Mouse (Mus musculus): ENCODE measurements at regions not wholly inside any gene's neighbourhood (a gene's known extent, or its start where the extent isn't known, plus 50 kb on each side); places are given as distances from the start of the nearest gene placed in this dataset.

DNA sequence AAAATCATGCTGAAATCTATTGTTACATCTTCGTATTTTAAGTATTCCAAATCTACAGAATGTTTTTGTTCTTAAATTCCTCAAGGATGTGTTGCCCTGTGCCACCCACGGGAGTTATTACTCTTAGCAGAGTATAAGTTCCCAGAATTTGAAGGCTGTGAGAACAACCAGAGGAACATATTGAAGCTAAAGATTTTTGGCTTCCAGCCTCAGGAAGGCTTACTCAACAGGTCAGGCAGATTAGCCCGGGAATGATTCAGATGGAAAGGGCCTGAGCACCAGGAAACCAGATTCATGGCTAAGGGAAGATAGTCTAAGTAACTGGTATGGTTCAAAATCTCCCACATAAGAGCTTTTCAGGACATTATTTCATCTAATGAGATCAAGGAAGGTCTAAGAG is 145.4 kb downstream of the Gm9733 start:
- no peak for DNase-seq
- intact Hi-C loops (cut with DNase I) = no loop called here

DNA sequence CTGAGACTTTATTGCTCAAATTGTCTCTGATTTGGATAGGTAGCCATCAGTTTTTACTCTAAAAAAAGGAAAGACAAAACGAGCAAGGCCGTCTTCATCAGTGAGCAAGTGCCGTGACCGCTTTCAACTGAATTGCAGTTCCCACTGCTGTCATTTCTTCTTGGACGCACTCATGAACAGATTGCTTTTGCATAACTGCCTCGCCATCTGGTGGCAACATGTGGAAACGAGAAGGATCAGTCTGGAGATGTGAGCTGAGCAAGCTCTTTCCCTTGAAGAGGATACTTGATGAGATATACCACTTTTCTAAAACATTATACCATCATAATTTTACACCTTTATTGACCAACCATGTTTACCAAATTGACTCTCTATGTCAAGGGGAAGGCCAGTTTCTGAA is 137.7 kb downstream of the Gm9733 start:
- intact Hi-C loops (cut with DNase I) = loop anchor here (1.0 to 2.0 kb wide), 2 partner anchors 320 to 516 kb away; no protein-coding TSS in a partner anchor
- DNase-seq = peak; percentile 27 to 30

DNA sequence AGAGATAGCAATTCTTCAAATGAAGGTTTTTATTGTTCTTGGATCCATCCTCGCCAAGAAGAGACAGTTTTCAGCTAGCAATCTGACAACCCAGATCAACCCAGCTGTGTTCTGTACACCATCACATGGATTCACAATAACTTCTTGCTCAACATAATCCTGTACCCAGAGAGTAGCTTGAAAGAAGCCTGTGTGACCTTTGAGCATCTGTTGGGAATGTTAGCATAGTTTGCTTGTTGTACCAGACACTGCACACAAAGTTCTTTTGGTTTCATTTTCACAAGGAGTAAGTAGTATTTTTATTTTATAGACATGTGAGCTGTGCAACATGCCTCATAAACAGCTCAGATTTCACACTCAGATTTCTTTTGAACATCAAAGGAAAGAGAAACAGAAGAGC is 136.0 kb downstream of the Gm9733 start:
- intact Hi-C loops (cut with DNase I) = loop anchor here (5.0 kb wide), 1 partner anchor 309 kb away; the partner anchor contains the start of gene Car2
- DNase-seq = no peak

DNA sequence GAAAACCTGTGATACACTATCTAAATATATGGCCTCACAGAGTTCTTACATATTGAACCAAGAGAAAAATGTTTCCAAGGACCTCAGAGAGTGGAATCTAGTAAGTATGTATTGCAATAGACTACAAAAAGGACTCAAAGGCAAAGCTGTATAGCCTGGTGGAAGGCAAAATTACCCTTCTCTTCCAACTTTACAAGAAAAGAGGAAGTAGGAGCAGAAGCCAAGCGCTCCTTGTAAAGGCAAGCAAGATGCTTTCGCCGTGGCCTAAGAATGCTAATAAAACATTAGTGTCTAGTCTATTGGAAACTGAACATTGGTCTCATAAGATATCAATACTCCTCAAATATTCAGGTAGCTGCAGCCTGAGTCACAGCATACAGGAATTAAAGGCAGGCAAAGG is 134.0 kb downstream of the Gm9733 start:
- intact Hi-C loops (cut with DNase I) = loop anchor here (5.0 kb wide), 1 partner anchor 311 kb away; the partner anchor contains the start of gene Car2
- DNase-seq = no peak

DNA sequence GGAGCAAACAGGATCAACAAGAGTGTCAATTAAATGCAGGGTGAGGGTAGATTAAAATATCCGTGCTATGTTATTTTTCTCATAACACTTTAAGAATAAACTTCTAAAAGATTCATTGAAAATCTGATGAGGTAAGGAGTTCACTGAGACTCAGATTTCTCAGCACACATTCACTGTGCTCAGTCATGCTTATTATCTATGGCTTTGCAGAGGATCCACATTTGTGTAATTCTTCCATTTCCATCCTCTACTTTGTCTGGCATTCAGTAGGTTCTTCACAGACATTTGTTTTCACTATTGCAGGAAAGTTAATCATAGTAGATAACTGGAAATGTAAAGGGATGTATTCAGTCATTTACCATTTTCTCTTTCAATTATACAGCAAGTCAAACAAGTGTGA is 131.8 kb downstream of the Gm9733 start:
- no peak for DNase-seq
- intact Hi-C loops (cut with DNase I) = no loop called here

DNA sequence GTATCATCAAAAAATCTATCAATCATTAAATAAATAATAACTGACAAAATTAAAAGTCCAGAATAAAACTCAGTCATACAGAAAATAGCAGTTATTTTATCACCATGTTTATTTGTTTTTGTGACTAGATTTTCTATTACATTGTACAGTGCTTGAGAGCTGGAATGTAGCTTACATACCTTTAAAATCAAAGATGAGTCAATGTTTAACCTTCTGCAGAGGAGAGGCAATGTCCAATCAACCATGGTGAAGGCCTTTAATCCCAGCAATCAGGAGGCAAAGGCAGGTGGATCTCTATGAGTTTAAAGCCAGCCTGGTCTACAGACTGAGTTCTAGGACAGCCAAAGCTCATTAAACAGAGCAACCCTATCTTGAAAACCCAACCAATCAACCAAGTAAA is 131.1 kb downstream of the Gm9733 start:
- DNase-seq = no peak
- intact Hi-C loops (cut with DNase I) = no loop called here

DNA sequence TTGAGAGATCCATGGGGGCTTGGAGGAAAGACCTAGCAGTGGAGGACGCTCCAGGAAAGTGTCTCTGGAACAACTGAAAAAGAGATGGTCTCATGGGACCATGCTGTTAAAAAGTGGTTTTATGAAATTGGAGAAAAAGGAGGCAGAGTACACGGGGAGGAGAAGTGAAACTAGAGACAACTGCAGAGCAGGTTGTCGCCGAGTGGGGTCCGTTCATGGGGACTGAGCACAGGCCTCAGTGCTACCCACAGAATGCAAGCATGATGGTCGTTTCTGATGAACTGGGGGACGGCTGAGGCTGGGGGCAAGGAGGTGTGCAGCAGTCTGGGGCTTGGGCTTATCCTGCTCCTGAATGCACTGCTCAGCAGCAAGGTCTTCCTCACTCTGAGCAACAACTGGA is 129.3 kb downstream of the Gm9733 start:
- no peak for DNase-seq
- intact Hi-C loops (cut with DNase I) = no loop called here

DNA sequence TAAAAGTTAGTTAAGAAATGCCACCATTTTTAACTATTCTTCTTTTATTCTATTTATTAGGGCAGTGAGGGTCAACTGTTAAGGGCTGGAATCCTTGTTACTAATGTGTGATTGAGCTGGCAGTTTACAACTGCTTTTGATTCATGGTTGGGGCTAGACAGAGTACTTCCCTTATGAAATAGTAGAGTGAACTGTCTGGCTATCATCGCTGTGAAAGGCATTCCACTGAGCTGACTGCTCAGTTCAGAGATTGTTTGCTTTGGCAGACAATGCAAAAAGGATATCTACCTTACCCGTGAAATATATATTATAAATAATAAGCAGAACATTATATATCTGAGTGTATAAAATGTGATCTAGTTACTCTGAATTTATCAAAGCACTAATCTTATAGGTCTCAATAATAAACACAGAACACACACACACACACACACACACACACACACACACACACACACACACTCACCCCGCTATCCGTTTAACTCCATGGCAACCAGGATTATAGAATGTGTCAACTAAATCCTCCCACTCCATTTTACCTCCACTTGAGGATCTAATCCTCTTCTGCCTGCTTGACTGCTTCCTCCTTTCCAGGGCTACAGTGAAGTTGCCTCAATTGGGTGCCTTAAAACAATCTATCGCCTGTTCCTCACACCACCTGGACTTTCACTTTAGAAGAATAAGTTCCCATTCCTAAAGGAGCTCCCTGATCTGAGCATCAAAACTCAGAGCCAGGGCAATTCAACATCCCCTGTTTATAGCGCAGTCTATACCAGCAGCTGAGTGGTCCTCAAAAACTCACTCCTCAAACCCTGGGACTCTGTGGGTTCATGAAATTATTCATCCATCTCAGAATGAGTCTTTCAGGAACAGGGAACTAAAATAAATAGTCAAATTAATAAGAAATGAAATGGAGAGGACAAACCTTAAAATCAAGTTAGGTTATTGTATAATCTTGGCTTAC is 126.6 kb downstream of the Gm9733 start:
- intact Hi-C loops (cut with DNase I) = no loop called here
- DNase-seq = no peak

DNA sequence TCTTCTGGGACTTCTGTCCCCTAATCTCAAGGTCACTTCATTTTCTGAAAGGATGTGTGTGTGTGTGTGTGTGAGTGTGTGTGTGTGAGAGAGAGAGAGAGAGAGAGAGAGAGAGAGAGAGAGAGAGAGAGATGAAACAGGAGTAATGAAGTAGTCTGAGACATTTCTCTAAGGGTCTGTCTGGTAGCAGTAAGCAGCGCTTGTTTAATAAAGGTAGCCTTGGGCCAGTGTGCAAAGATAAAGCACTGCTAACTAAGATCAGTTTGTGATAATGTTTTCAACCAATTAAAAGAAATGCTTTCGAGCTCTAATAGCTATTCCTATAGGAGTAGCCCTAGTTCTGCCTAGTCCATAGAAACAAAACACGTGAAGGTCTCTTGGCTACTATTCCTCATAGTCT is 119.7 kb downstream of the Gm9733 start:
- no peak for DNase-seq
- intact Hi-C loops (cut with DNase I) = no loop called here

DNA sequence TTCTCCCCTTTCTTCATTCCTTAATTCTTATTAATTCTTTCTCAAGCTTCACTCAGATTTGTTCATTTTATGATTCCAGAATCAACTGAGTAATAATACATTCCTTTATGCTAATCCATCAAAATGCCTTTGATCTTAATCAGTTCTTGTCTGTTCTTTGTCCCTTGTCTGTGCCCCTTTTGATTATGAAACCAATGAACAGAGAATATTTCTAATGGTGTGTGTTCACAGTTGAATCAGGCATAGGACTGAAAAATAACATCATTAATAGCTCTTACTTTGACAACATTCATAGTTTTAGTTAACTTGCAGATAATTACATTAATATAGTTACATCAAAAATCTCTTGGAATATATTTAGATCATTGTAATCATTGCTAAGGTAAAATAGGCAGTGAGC is 114.5 kb downstream of the Gm9733 start:
- DNase-seq = no peak
- intact Hi-C loops (cut with DNase I) = no loop called here

DNA sequence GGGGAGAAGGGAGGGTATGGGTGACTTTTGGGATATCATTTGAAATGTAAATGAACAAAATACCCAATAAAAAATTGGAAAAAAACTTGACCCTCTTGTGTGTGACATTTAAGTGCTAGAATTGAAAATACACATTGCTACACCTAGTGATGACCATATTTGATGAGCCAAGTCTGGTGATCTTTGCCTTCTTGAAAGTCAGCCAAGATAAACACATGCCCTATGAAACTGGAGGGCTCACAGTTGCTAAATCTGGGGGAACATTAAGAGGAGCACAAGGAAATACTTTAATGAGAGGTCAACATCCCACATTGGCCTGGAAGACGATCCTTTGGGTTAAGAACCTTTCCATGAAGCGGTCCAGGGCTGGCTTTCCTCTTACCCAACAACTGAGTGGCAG is 112.8 kb downstream of the Gm9733 start:
- DNase-seq = no peak
- intact Hi-C loops (cut with DNase I) = no loop called here

DNA sequence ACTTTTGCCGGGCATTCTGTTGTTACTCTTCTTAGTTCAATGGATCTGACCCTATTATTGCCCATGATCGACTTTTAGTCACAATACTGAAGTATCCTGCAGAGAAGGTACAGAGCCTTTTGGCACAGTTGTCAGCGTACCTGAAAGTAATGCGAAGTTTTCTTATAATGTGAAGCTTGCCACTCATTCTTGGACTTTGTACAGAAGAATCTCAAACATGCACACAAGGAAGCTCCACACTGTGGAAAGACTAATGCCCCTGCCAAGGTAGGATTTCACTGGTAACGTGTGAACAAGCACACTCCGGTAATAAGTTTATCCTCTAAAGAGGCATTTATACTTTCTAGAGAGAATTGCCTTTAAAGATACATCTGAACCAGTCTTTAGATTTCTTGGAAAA is 108.8 kb downstream of the Gm9733 start:
- DNase-seq = no peak
- intact Hi-C loops (cut with DNase I) = no loop called here

DNA sequence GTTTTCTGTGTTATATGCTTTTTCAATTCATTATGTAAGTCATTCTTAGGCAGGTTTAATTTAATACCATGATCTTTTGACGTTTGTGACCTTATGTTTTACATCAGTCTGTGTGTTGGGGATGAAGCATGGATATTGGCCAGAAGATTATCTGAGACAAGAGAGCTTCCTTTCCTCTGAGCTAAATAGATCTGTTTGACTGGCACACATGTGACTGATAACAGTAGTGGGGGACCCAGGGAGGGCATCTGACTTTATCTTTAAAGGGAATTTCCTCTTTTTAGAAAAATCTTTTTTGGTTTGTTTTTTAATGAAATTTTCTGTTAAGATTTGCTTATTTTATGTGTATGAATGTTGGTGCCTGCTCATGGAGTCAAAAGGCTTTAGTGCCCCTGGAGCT is 107.7 kb downstream of the Gm9733 start:
- intact Hi-C loops (cut with DNase I) = no loop called here
- no peak for DNase-seq

DNA sequence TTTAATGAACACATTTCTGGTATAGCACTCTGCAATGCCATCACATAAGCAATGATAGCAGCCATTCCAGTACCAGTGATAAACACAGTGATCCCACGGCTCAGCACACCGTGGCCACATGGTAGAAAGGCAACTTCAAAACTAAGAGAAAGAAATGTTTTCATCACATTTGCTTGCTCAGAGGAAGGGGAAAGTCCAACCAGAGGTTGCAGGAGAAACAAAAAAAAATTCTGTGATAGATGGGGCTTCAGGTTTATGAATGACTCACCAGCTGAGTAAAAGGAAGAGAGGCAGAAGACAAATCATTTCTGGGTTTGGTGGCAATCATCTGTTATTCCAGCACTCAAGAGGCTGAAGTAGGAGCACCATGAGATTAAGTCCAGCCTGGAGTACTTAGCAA is 103.5 kb downstream of the Gm9733 start:
- intact Hi-C loops (cut with DNase I) = no loop called here

DNA sequence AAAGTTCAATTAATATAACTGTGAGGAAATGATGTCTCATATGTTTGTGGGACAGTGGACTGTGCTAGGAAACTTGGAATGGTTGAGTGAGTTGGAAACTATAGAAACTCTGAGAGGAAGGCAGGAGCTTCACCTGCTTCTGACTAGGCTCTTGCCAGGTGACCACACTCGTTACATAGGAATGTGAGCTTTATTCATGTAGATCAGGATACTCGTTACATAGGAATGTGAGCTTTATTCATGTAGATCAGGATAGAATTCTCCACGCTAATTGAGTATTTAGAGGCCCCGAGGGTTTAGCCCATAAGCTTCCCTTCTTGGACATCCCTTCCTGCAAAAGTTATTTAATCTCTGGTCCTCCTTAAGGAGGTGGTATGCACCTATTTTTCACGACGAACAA is 101.9 kb downstream of the Gm9733 start:
- DNase-seq = no peak
- intact Hi-C loops (cut with DNase I) = no loop called here

More for the DNA sequence above, 103.5 kb downstream of the Gm9733 start:
- DNase-seq = no peak

DNA sequence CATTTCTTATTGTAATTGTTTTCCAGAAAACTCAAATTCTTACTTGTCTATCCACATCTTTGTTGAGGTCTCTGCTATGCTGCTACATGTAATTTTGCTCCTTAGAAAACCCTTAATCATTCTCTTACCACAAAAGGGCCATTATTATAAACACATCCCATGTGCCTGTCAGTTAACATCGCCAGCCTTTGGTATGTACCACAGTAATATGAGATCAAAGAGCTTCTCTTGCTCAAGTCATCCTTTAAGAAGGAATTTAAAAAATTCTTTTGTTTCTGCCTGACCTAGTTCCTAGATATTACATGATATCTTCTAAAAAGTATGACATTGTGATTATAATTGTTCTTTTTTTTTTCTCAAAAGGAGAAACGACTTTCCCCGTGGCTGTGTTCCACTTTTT is 100.7 kb downstream of the Gm9733 start:
- DNase-seq = no peak
- intact Hi-C loops (cut with DNase I) = no loop called here

DNA sequence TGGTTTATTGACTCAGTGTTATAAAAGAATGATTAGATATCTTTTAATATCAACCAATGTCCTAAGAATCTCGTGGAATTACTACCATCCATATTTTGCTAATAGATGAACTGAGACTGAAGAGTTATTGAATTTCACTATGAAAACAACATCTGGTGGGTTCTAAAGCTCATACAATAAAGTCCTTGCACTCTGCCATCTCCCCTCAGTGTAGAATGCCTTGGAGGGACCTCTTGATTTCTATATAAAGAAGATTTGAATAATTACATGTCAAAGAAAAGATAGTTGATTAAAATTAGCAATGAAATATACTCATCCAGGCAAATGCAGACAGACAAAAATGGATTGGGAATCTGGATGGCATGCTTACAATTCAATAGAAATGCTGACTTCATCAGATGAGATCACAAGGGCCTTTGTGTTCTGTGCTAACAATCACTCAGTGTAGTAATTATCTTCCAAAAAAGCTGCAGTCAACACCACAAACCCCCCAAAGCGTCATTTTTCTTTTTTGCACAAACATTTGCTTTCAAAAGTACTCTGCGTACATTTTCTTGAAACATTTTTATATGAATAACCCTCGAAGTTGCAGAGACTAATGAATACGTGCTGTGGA is 94.2 kb downstream of the Gm9733 start:
- intact Hi-C loops (cut with DNase I) = no loop called here
- DNase-seq = no peak

DNA sequence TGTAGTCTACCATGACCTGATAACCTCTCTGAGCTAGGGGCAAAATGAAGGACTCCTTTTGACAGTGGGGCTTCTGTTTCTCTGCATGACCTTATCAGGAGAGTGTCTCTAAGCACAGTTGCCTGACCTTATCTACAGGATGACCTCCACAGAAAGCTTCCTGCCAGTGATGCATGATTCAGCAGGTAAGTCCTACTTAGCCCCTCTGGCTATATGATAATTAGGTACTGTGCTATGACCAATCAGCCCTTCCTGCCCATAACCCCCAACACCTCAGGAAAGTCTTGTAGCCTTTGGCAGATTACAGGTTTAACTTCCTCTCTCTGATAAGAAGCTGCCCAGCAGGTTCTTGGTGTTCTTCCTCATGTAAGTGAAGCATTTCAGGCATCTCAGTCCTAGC is 89.7 kb downstream of the Gm9733 start:
- intact Hi-C loops (cut with DNase I) = loop anchor here (5.0 kb wide), 1 partner anchor 370 kb away; no protein-coding TSS in a partner anchor
- no peak for DNase-seq

DNA sequence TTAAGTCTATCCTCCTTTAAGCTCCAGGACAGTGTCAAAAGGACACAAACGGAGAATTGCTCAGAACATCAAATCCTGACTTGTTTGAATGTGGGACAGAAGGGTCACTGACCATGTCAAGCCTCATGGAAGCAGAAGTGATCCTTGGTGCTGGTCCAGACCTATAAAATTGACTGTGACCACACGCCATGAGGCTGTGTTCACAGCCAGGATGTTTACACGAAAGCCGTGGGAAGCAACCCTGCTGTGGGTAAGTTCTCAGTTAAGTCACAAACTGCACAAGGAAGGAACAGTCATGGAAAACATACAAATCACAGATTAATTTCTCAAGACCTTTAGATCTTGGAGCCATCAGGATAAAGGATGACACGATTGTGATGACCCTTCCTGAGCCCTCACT is 88.5 kb downstream of the Gm9733 start:
- intact Hi-C loops (cut with DNase I) = loop anchor here (5.0 kb wide), 1 partner anchor 371 kb away; no protein-coding TSS in a partner anchor
- no peak for DNase-seq

DNA sequence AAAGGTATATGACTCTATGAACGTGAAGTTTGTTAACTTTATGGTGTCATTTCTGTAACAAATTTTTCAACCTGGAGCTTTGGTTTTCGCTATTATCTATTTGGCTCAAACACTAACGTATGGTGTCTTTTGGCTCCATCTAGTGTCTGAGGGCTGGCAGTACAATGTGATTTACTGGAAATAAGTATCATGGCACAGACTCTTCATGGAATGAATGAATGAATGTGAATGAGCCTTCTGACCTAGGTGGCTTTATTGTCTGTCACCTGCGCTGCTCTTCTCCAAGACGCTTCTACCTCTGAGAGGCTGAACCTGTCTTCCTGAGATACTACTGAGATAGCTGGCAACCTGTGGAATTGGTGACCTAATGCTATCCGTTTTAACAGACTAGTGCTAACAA is 87.1 kb downstream of the Gm9733 start:
- DNase-seq = no peak
- intact Hi-C loops (cut with DNase I) = loop anchor here (5.0 kb wide), 1 partner anchor 373 kb away; no protein-coding TSS in a partner anchor

Data from gastrocnemius, postnatal 36 days (tissue).